Mouse (Mus musculus) cerebellum, adult 9-10 months (tissue): Measurements from ENCODE around the gene Gyg.

Experiments
- DNase-seq: peaks from one replicate; pipeline ENCODE4 v3.0.0; 2022

The Gyg gene

GRCm38 (mm10) chr3:20154531-20155367, at the start of gene Gyg:
TSS of gene Gyg (minus strand) at chr3:20155317.
- DNase-seq, result peak; percentile 27

- DNase-seq, result peak; percentile 6
Observed at GRCm38 (mm10) chr3:20198869-20199268, 43.8 kb upstream of the Gyg start.

GRCm38 (mm10) chr3:20197878-20198277, 42.8 kb upstream of the Gyg start:
- DNase-seq, result no peak

GRCm38 (mm10) chr3:20188976-20189675, 34.0 kb upstream of the Gyg start:
- no peak for DNase-seq

GRCm38 (mm10) chr3:20172394-20172793, 17.3 kb upstream of the Gyg start:
- DNase-seq, result no peak

- DNase-seq, result no peak
Observed at GRCm38 (mm10) chr3:20167487-20167886, 12.4 kb upstream of the Gyg start.

GRCm38 (mm10) chr3:20155476-20155875, 359 bp upstream of the Gyg start:
- DNase-seq, result no peak

GRCm38 (mm10) chr3:20151651-20152050, 3.5 kb downstream of the Gyg start:
- no peak for DNase-seq

GRCm38 (mm10) chr3:20150511-20150910, 4.6 kb downstream of the Gyg start:
- no peak for DNase-seq

- DNase-seq, result no peak
Observed at GRCm38 (mm10) chr3:20147647-20148046, 7.5 kb downstream of the Gyg start.

GRCm38 (mm10) chr3:20146884-20147395, 8.2 kb downstream of the Gyg start:
- DNase-seq, result no peak

- DNase-seq, result no peak
Observed at GRCm38 (mm10) chr3:20145696-20146113, 9.4 kb downstream of the Gyg start.

GRCm38 (mm10) chr3:20144401-20144800, 10.7 kb downstream of the Gyg start:
- no peak for DNase-seq

- DNase-seq, result no peak
Observed at GRCm38 (mm10) chr3:20143726-20144125, 11.4 kb downstream of the Gyg start.

GRCm38 (mm10) chr3:20142576-20142975, 12.5 kb downstream of the Gyg start:
- DNase-seq, result no peak

- no peak for DNase-seq
Observed at GRCm38 (mm10) chr3:20142101-20142500, 13.0 kb downstream of the Gyg start.

GRCm38 (mm10) chr3:20141679-20142078, 13.4 kb downstream of the Gyg start:
- DNase-seq, result no peak

GRCm38 (mm10) chr3:20141240-20141639, 13.9 kb downstream of the Gyg start:
- DNase-seq, result no peak

- DNase-seq, result no peak
Observed at GRCm38 (mm10) chr3:20136868-20137581, 18.1 kb downstream of the Gyg start.

- DNase-seq, result no peak
Observed at GRCm38 (mm10) chr3:20134545-20134944, 20.6 kb downstream of the Gyg start.

GRCm38 (mm10) chr3:20133745-20134144, 21.4 kb downstream of the Gyg start:
- DNase-seq, result no peak

- DNase-seq, result no peak
Observed at GRCm38 (mm10) chr3:20132731-20133130, 22.4 kb downstream of the Gyg start.

GRCm38 (mm10) chr3:20131350-20131720, 23.8 kb downstream of the Gyg start:
- no peak for DNase-seq
